Mouse (Mus musculus) induced T-regulatory cell, adult 2 months (primary cell): ENCODE results near the gene D5Ertd579e.
A peak's percentile ranks its signal among the peaks of the same experiment; 100 is the strongest.
"Not testable (repeated sequence)": the region's sequence is repeated elsewhere in the genome, so short reads cannot be mapped to it uniquely, and the experiment has no call there.

Experiments used
- DNase-seq: peaks from one replicate; pipeline ENCODE4 v3.0.0-alpha.2; 2012; ENCODE audit warnings: low read depth

The D5Ertd579e gene

DNA sequence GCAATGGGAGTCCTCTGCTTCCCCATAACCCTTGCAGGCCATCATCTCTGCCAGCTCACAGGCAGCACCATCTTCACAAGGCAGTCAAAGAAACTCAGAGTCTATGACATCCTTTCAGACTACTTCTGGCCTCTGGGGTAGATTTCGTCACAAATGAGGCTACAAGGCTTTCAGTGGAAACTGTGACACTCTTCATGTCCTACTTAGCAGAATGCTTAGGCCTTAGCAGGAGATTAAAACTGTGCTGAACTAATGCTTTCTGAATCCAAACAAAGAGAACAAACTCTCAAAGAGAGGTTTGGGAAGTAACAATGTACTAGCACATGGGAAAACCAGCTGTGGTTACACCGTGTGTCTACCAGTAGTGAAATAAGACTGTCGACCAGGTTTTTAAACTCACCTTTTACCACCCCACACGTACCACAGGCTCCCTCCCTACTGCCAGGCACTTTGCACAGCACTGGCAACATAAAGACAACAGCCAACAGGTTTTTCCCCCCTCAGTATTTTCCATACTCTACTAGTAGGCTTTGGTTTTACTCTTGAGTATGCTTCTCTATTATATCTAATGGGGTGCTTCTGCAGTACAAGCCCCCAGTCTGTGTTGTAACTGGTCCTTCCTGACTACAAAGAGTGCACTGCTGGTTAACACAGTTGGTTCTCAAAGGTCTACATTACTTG lies 15.8 kb downstream of the D5Ertd579e start:
- DNase-seq, result peak; percentile 35

DNA sequence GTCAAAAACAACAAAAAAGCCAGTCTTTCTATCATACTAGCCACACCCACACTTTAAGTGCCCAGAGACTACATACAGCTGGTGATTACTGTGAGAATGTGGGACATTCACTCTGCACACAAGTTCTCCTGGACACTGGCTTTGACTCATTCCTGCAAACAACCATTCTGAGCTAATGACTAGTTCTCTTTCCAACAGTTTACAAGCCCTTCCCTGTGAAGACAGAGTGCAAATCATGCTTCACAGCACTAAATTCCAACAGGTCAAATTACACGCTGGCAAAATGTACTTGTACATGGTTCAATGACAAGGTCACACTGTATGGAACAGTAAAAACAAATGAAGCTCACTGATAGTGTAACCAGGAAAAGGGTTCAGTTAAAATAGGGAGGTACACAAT lies 17.0 kb downstream of the D5Ertd579e start:
- DNase-seq, result no peak

DNA sequence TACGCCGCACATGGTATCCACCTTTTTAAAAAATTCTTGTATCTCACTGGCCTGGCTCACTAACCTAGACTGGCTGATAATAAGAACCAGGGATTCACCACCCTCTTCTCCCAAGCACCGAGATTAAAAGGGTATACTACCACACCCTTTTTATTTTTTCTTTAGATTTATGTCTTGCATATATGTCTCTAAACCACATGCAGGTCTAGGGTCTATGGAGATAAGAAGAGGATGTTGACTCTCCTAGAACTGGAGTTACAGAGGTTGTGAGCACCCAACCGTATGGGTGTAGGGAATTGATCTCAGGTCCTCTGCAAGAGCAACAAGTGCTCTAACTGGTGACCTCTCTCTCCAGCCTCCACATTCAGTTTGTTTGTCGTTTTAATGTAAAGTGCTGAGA lies 17.9 kb downstream of the D5Ertd579e start:
- DNase-seq, result no peak

DNA sequence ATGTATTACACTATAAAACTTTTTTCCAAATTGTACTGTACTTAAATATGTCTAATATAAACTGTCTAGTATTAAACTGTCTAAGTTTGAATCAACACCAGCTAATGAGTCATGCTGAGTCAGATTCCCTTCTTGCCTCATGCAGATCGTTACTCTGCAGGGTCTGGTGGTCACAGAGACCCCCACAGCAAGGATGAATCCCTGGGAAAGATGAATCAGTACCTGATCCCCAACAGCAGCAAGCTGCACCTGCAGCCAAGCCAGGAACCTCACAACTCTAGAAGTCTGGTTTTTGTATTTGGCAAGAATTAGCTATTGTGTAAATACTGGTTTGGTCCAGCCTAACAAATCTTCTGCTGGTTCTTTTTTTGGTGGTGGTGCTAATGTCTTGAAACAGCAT lies 20.4 kb downstream of the D5Ertd579e start:
- DNase-seq, result no peak

DNA sequence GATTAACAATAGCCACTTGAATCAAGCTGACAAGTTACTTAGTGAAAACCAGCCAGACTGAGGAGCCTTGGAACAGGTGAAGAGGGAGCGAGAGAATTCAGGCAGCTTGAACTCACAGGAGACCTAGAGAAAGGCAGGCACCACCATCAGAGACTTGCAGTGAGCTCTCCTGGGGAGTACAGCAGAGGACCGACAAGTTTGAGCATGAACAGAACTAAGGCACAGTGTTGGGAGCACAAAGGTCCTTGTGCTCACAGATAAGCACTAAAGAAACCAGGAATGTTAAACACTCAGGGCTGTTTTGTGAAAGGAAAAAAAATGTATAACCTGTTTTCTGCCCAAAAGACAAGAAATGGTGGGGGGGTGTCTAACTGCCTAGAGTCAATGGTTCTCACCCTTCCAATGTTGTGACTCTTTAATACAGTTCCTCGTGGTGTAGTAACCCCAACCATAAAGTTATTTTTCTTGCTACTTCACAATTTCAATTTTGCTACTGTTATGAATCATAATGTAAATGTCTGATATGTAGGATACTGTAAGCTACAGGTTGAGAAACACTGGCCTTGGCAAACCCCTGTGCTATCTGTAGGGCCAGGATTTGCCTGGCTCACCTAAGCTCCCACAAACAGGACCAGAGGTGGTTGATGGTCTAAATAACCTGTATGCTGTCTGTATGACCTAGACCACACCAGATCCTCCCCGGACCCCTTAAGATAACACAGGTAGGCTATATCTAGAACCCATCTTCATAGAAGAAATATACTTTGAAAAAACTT lies 21.0 kb downstream of the D5Ertd579e start:
- no peak for DNase-seq

DNA sequence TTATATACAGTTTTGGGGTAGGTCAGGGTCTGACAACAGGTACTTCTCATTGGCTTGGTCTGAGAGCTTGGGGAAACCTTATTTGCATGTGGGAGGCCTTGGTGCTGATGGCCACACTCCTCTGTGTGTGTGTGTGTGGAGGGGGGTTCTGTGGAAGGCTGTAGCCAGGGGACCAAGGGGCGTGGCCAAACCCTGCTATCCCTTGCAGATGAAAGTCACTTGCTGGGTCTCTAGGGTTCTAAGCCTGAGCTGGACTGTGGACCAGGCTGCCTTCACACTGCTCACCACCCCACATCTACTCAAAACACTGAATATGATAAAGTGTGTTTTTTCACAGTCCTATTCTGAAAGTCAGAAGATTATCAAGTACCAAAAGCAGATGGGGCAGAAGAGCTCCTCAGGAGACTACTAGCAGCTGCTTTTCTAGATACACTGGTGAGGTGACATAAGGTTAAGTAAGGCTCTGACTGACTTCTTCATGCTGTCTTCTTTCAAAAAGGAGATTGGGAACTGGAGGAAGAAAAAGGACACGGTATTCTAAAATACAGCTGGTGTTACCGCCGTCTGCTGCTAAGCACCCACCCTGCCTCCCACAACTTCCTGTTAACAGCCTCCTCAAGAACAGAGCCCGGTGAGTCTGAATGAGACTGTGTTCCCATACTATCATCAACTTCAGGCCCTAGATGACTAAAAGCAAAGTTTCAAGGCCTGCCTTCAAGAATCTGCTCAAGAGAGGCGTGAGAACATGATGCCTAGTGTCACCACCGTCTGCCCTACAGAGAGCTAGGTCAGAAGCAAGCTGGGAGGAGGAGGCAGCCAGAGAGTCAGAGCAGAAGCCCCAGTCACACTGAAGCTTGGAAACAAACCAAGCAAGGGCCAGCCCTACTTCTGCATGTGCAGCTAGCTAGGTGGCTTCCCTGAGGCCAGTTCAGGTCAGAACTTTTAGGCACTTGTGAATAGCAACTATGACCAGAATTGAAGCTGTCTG lies 26.5 kb downstream of the D5Ertd579e start:
- DNase-seq, result peak; percentile 64

DNA sequence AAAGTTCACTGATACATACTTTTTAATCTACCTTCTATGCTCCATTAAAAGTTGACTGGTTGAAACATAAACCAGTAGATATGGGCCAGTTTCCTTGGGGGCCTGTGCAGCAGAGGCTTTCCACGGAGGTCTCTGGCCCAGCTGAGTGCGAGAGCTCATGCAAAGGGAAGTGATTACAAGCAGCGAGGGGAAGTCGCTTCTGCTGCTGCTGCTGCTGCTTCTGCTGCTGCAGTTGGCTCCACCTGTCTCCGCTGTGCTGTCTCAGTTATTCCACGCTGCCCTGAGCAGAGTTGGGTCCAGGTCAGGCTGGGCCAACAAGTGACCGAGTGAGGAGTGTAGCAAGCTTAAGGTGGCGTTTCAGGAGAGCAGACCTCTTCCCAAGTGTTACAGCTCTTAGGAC lies 27.3 kb downstream of the D5Ertd579e start:
- DNase-seq, result peak; percentile 27

DNA sequence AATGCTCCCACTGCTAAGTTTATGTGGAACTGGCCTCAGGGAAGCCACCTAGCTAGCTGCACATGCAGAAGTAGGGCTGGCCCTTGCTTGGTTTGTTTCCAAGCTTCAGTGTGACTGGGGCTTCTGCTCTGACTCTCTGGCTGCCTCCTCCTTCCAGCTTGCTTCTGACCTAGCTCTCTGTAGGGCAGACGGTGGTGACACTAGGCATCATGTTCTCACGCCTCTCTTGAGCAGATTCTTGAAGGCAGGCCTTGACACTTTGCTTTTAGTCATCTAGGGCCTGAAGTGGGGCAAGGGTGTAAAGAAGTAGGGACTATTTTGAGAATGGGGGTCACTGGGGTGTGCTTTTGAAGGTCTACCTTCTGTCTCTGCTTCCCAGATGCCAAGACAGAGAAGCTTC lies 27.8 kb downstream of the D5Ertd579e start:
- DNase-seq, result not testable (repeated sequence)

DNA sequence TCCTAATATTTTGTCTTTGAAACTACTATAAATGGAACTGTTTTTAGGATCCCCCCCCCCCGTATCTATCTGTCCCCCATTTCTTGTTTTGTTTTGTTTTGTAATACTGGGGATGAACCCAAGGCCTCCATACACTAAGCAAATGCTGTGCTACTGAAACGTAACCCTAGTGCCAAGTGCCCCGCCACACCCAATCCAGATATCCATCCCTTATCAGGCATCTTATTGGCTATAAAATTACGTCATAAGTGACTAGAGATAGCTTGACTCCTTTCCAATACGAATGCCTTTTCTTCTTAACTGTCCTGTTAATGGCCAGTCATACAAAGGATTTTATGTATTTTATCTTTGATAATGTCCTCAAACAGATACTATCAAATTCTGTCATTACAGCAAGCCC lies 28.7 kb downstream of the D5Ertd579e start:
- DNase-seq, result no peak

DNA sequence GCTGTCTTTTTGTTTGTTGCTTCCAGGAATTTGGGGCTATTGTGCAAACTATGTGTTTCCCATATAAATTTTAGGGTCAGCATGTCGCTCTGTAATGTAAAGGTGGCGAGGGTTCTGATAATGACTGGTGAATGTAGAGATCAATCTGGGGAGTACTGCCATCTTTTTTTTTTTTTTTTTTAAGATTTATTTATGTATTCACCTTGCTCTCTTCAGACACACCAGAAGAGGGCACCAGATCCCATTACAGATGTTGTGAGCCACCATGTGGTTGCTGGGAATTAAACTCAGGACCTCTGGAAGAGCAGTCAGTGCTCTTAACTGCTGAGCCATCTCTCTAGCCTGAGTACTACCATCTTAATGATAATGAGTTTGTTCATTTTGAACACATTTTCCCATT lies 29.1 kb downstream of the D5Ertd579e start:
- not testable (repeated sequence) for DNase-seq

DNA sequence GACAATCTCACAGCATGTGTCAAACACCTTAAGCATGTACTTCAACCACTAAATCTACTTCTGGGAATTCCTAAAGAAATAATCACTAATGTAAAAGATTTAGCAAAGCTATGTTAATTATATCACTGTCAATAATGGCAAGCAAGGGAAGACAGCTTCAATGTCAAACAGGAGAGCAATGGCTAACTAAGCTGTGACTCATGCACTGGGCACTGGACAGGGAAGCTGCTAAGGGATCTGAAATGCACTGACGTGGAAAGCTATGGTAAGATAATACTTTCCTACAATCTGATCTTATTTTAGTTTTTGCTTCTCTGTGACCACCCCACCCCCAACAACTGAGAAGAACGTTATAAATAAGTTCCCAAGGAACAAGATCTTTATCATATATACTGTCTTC lies 32.5 kb downstream of the D5Ertd579e start:
- DNase-seq, result no peak

DNA sequence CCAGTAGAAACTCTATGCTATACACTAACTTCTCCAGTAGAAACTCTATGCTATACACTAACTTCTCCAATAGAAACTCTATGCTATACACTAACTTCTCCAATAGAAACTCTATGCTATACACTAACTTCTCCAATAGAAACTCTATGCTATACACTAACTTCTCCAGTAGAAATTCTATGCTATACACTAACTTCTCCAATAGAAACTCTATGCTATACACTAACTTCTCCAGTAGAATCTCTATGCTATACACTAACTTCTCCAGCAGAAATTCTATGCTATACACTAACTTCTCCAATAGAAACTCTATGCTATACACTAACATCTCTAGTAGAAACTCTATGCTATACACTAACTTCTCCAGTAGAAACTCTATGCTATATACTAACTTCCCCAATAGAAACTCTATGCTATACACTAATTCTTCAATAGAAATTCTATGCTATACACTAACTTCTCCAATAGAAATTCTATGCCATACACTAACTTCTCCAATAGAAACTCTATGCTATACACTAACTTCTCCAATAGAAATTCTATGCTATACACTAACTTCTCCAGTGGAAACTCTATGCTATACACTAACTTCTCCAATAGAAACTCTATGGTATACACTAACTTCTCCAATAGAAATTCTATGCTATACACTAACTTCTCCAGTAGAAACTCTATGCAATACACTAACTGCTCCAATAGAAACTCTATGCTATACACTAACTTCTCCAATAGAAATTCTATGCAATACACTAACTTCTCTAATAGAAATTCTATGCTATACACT lies 34.7 kb downstream of the D5Ertd579e start:
- DNase-seq, result peak; percentile 32

DNA sequence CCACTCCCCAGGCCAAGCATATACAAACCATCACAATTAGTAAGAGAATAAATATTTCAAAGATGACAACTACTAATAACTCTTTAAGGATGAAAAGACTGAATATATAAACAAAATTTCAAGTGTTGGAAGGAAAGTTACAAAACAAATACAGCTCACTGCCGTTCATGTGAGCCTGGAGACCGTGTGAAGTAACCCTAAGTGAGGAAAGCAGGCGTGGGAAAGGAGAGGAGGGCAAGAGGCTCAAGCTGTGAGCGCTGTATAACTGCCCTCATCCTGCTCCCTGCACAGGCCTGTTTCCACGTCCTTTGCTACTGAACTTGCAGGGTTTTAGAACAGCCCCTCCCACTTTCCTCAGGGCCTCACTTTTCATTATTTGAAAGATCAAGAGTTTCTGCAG lies 70.2 kb downstream of the D5Ertd579e start:
- DNase-seq, result no peak

DNA sequence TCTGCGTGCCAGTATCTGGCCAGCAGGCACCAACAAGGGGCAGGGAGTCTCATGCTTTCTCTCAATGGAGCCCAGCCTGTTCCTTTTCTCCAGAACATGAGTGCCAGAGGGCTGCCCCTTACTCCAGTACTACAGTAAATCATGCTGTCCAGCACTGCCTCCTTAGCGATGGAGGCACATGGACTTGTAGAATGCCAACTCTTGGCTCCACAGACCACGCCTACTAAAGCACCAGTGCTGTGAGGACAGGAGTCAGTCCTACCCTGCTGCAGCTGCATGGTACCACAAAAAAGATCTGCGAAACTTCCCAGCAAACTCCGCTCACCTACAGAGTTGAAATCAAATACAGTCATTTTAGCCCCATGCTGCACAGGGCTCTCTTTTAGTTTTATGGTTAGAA lies 72.2 kb downstream of the D5Ertd579e start:
- DNase-seq, result no peak

DNA sequence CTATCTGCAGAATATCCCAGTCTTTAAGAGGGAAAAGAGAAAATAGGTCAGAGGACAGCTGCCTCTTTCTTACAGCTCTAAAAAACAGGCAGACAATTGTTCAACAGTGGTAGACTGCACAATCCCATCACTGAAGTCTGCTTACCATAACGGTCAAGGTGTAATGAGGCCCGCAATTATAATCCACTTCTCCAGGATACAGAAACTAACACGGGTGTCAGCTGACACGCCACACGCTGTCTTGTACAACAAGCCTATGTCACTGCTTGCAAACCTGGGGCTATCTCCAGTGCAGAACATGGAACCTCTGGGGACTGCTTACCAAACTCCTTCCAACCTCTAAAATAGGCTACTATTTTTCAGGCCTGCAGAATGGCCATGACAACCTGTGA lies 74.8 kb downstream of the D5Ertd579e start:
- DNase-seq, result no peak

DNA sequence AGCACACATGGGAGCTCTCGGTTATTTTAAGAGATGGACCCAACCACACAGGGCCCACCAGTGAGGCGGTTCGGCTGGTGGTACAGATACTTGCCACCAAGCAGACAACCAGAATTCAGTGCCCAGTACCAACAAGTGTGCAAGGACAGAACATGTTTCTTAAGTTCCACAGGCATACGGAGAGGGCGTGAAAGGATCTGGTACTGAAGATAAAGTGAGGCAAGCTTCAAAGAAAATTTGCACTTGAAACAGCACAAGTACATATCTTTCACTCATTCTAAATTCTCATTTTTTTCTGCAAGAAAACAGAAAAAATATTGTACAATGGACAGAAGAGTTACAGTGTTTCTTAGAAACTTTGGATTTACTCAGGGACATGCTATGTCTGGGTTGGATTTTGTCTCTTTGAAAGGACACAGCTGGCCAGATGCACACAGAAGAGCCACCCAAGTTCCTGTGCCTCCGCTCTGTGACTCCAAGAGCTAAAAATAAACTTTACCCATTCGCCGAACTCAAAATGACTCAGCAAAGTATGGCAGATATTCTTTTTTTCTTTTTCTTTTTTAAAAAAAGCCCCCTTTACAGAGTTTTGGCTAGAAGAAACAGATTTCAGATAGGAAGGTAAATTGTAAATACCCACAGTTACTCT lies 75.3 kb downstream of the D5Ertd579e start:
- peak; percentile 9 for DNase-seq

DNA sequence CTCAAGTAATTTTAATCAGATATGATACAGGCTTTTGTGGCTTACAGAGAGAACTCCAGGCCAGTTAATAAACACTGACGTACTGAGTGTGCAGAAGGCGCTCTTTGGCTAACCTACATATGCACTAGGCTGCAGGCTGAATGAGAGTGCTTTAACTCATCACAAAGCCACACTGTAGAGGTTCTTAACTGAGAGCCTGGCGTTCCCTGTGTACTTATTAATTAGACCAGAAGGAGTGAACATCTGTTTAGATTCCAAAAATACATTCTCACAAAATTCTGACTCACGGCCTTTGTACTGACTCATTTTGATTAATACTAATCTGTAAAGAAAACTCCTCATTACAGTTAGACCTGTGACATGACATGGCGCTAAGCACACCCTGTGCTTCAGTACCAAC lies 76.9 kb downstream of the D5Ertd579e start:
- DNase-seq, result no peak

DNA sequence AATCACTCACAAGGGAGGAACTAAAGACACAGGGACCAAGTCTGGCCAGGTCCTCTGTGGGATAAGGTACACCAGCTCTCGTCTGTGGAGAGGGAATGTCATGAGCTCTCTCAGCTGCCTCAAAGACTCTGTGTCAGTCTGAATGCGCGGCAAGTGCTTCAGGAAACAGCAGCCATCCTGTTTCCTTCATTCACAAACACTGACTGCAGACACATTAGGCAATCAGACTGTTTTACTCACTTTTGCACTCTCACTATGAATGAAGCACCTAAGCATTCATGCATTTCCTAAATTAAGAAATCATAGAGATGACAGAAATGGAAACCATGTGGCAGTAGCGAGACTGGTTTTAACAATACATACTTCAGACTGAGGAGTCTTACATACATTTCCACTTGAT lies 77.5 kb downstream of the D5Ertd579e start:
- DNase-seq, result peak; percentile 14

DNA sequence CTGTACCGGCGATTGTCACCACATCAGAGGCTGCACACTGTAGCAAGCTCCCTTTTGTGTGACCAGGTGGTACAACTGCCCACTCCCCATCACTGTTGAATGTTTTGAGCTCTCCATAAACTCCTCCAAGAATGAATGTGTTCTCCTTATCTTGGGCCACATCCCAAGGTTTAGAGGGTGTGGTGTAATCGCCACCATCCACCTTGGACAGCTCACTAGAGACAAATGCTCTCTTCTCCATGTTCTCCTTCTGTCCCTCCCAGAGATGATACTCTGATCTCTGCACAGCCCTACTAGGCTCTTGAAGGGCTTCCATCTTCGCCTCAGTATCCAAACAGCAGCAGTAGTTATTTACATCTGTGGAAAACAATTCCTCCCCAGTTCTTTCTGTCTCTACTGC lies 81.7 kb downstream of the D5Ertd579e start:
- DNase-seq, result no peak

DNA sequence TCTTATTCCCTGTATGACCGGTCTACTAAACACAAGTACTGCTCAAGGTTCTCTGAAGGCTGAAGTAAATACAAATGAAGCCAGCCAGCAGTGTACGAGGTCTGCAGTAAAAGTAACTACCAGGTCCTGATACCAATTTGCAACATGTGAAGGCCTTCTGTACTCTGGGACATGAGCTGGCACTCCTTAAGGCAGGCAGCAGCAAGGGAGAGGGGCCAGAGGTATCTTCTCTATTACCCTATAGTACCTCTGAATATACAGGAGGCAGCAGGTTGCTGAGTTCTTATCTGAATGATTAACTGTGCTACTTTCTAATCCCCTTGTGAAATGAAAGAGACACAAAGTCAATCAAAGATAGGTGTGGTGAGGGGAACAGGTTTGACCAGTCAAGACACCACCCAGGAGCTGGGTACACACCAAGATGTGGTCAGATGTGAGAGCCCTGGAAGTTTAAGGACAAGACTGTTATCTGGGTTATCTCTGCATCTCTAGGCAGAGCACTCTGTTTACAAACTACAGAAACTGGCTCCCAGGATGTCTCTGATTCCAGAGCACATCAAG lies 86.8 kb downstream of the D5Ertd579e start:
- DNase-seq, result no peak

DNA sequence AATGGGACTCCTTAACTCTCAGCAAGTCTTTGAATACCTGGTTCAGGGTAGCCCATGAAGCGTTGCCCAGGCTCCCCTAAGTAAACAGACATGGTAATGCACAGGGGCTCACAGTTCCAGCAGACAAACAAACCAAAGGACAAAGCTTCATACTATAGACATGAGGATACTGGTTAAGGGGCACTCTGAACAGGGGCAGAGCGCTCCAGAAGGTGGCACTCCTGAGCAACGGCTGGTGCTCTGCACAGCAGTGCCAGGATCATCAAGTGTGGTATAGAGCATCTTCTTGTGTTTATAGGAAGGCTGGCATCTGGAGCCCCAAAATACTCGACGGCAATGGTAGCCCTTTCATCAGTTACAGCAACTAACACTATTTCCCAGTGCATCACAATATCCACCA lies 92.8 kb downstream of the D5Ertd579e start:
- peak; percentile 48 for DNase-seq
